Mouse (Mus musculus): Measurements from ENCODE around the gene Rnase12.
"Not testable (repeated sequence)": the region's sequence is repeated elsewhere in the genome, so short reads cannot be mapped to it uniquely, and the experiment has no call there.

The Rnase12 gene

DNA sequence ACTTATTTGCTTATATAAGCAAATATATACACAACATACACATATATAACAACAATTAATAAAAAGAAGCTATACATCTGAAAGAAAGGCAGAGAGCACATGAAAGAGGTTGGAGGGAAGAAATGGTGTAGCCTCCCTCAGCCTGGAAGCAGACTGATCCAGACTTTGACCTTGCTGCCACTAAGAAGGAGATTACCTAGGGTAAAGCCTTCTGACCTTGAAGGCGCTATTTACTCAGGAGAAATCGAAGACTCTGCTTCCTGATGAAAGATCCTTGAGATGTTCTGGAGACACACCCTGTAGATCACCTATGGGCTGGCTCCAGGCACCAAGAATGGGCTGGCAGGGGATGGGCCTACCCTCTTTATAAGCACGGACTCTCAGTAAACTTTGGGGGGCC, 42.7 kb downstream of the Rnase12 start:
- DNase-seq, result not testable (repeated sequence)

DNA sequence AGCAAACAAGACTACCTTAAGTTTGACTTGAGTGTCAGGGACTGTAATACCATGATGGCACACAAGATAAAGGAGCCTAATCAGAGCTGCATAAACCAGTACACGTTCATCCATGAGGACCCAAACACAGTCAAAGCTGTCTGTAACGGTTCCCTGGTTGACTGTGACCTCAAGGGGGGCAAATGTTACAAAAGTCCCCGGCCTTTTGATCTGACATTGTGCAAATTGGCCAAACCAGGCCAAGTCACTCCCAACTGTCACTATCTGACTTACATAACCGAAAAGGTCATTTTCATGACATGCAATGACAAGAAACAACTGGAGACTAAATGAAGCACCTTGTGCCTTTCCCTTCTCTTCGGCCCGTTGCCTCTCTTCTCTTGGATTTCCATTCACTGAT, 47.9 kb downstream of the Rnase12 start:
- DNase-seq, result no peak

DNA sequence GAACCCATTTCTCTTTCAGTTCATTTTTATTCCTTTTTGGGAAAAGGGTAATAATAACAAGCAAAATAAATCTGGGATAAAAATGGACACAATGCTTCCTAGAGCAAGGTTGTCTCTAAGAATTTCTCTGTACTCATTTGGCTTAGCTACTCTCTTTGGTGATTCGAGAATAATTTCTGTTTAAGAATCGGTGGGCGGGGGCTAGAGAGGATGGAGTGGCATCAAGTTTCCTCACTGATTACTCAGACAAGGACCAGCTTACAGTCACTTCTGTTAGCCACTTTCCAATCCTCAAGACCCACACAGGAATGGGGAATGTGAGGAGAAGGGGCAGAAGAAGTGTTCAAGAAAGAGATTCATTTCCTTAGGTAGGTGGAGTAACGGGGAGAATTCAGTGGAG, 48.7 kb downstream of the Rnase12 start:
- no peak for DNase-seq

DNA sequence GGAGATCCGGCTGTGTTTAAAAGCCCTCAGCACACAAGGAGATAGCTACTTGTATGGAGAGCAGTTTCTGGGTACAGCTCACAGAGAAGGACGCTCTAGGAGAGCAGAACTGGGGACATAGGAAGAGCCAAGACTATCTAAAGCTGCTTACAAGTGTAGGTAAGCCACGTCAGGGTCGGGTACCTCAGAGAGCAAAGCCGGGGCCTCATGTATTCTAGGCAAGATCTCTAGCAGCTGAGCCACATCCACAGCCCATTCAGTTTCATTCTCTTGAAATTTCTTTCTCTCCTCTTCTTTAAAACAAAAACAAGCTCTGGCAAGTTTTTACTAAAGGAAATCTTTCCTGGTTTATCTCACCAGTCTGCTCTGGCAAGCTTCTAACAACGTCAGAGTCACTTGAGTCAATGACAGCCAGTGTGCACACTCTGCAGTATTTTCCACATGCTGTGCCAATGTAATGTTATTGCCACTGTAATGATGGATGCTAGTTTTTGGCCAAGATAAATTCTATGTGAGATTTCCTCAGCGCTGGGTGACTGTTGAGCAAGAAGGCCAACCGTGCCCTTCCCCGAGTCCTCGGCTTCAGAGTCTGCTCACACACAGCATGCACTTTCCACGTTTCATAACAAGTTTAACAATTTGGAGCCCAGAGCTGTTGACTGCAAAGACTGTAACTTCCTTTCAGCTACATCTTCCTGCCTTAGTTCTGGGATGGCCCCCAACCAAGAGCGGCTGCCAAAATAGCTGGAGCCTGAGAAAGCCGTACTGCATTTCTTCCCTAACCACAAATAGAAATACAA, 49.3 kb downstream of the Rnase12 start:
- no peak for DNase-seq

DNA sequence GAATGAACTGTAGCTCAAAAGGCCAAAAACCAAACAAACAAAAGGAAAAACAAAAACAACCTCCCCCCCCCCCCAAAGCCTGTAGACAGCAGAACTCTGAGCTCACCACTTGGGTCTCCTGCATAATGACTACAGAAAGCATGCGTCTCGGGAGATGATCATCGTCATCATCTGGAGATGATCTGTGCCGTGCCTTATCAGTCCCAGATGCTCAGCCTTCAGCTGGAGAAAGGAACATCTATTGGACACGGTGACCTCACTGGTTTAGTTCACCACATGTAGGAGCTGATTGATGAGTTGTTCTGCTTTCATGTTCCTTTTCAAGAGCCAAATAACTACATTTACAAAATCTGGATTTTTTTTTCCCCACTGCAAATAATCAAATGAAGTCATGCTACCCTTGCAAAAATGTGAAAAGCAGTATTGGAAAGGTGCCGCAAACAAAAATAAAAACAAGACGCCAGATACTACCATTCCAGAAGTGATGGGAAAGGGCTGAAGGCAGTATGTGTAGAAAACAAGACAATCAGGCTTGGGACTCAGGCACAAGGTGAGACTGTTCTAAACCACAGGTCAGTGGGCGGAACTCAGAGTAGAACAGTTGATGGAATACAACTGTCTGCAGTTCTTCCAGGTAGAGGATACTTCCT, 50.2 kb downstream of the Rnase12 start, which contains the start of gene Rnase10:
Rnase10 (plus strand) TSS at position 600 of the 650 bp plus-strand sequence.
- DNase-seq, result no peak

All from cerebellum, adult 11-12 months (tissue).